Mouse (Mus musculus): Measurements from ENCODE around the gene Hivep1. TPM values are rescaled to one million over a fixed set of nuclear protein-coding genes. Genes with fewer than 3 reads are reported as not detected.

The Hivep1 gene
- polyA plus RNA-seq, 2 experiments: 1.4 to 2.0 TPM

DNA sequence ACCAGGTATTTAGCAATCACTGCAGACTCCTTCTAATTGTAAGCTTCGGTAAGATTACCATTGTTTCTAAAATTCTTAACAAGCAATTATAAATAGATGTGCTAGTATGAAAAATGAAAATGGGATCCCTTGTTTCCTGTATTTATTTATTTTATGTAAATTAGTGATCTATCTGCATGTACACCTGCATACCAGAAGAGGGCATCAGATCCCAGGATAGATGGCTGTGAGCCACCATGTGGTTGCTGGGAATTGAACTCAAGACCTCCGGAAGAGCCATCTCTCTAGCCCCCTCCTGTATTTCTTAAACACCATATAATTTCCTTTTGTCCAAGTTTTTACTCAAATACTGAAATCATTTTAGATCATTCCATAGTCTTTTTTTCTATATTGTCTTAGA is 145.8 kb downstream of the Hivep1 start:
- Histone ChIP-seq H3K4me2 (ENCODE audit: low read depth) (no peak overlapping the region), H3K4me3 (ENCODE audit: insufficient read depth in 1 of 2, low read depth in 2 of 2, low read length in 2 of 2) (no peak overlapping the region), H3K27ac (no peak overlapping the region), H3K9me3 (ENCODE audit: control insufficient read depth, low read length) (no peaks in the 10 kb centered on the region), H3K9ac (replicated peaks) (no peak overlapping the region), H3K27me3 (ENCODE audit: control insufficient read depth, insufficient read depth, low read length) (no peaks in the 10 kb centered on the region), H3K4me1 (replicated peaks; ENCODE audit: control insufficient read depth in 2 of 2, insufficient read depth in 2 of 2, low read length in 1 of 2) (no peaks in the 10 kb centered on the region), H3K36me3 (replicated peaks; ENCODE audit: control insufficient read depth, insufficient read depth, low read depth) (no peaks in the 10 kb centered on the region)
- TF ChIP-seq CTCF (IDR thresholded peaks at IDR 0.05; ENCODE audit: low read depth): no peak
- no peak for TF ChIP-seq EP300 (IDR thresholded peaks at IDR 0.05; ENCODE audit: low read depth)
- WGBS (ENCODE audit: insufficient replicate concordance): 79% methylated on average over 2 of the region's 2 CpGs
- ATAC-seq (ENCODE audit: insufficient read depth): no peak
- DNase-seq (ENCODE audit: low read depth in 3 of 3, low spot score in 3 of 3): no peak

DNA sequence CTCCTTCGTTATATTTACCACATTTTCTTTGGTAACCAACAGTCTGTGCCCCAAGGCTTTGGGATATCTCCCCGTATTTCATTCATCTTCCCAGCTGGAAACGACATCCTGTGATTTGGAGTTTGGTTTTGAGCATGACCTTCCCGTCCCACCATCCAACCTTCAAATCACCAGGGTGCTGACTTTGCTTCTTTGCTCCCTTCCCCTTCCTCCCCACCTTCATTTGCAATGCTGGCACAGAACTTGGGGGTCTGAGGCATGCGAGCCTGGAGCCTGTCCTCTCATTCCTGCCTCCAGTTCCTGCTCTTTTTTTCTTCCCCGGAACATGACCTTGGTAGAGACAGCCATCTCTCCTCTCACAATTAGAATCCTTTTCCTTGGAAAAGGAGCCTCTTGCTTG is 161.7 kb downstream of the Hivep1 start:
- Histone ChIP-seq H3K4me3 (ENCODE audit: insufficient read depth in 1 of 2, low read depth in 2 of 2, low read length in 2 of 2) (no peak overlapping the region), H3K4me2 (ENCODE audit: low read depth) (no peak overlapping the region), H3K9ac (replicated peaks) (no peak overlapping the region), H3K4me1 (replicated peaks; ENCODE audit: control insufficient read depth in 2 of 2, insufficient read depth in 2 of 2, low read length in 1 of 2) (no peaks in the 10 kb centered on the region), H3K9me3 (ENCODE audit: control insufficient read depth, low read length) (no peaks in the 10 kb centered on the region), H3K36me3 (replicated peaks; ENCODE audit: control insufficient read depth, insufficient read depth, low read depth) (no peaks in the 10 kb centered on the region), H3K27me3 (ENCODE audit: control insufficient read depth, insufficient read depth, low read length) (no peaks in the 10 kb centered on the region), H3K27ac (no peak overlapping the region)
- TF ChIP-seq CTCF (IDR thresholded peaks at IDR 0.05; ENCODE audit: low read depth): no peak
- TF ChIP-seq EP300 (IDR thresholded peaks at IDR 0.05; ENCODE audit: low read depth): no peak
- ATAC-seq (ENCODE audit: insufficient read depth): no peak
- WGBS (ENCODE audit: insufficient replicate concordance): 58% methylated on average over 6 of the region's 6 CpGs
- no peak for DNase-seq (ENCODE audit: low read depth in 3 of 3, low spot score in 3 of 3)

DNA sequence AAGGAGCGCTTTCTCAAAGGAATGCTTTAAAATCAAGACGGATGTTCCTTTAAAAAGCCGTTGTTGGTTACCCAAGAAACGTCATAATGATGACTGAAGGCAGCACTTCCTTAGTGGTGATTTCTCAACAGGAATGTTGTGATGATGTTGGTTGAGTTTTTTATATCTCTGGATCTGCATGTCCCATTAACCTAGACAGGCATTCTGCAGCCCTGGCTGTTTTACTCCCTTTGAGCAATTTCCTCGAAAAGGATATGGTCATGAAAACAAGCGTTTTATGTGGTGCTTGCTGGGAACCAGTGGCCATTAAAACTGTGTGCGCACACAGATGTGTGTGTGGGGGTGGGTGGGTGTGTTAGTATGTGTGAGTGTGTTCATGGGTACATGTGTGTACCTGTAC is 170.6 kb downstream of the Hivep1 start:
- no peak for DNase-seq (ENCODE audit: low read depth in 3 of 3, low spot score in 3 of 3)

DNA sequence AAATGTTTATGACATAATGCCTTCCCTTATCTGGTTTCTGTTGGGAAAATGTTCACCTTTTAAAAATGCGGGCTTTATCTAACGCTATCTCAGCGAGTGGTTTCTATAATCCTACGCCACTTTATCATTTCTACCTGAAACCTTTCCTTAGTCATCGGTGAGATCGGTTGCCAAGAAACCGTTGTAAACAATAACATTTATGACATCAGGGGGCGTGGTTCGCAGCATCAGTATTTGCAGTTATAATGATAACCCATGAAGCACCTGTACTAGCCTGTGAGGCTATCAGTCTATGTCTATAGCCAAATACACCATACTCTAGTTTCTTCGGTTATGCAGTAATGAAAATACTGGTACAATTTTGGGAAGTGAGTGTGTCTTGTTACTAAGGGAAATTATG is 177.0 kb downstream of the Hivep1 start:
- no peak overlapping the region for H3K4me2 ChIP-seq (ENCODE audit: low read depth)
- no peak overlapping the region for H3K27ac ChIP-seq
- no peak for TF ChIP-seq CTCF (IDR thresholded peaks at IDR 0.05; ENCODE audit: low read depth)
- no peak for TF ChIP-seq EP300 (IDR thresholded peaks at IDR 0.05; ENCODE audit: low read depth)
- H3K9ac ChIP-seq (replicated peaks): no peak overlapping the region
- ATAC-seq (ENCODE audit: insufficient read depth): no peak
- H3K4me3 ChIP-seq (ENCODE audit: insufficient read depth in 1 of 2, low read depth in 2 of 2, low read length in 2 of 2): no peak overlapping the region
- no peak for DNase-seq (ENCODE audit: low read depth in 3 of 3, low spot score in 3 of 3)
- H3K9me3 ChIP-seq (ENCODE audit: control insufficient read depth, low read length): no peaks in the 10 kb centered on the region
- WGBS (ENCODE audit: insufficient replicate concordance): 77% methylated on average over 10 of the region's 10 CpGs
- no peaks in the 10 kb centered on the region for H3K4me1 ChIP-seq (replicated peaks; ENCODE audit: control insufficient read depth in 2 of 2, insufficient read depth in 2 of 2, low read length in 1 of 2)
- no peaks in the 10 kb centered on the region for H3K36me3 ChIP-seq (replicated peaks; ENCODE audit: control insufficient read depth, insufficient read depth, low read depth)
- H3K27me3 ChIP-seq (ENCODE audit: control insufficient read depth, insufficient read depth, low read length): no peaks in the 10 kb centered on the region

More for the DNA sequence above, 170.6 kb downstream of the Hivep1 start:
- Histone ChIP-seq H3K27me3 (ENCODE audit: control insufficient read depth, insufficient read depth, low read length) (no peaks in the 10 kb centered on the region), H3K36me3 (replicated peaks; ENCODE audit: control insufficient read depth, insufficient read depth, low read depth) (no peaks in the 10 kb centered on the region), H3K27ac (no peak overlapping the region), H3K4me3 (ENCODE audit: insufficient read depth in 1 of 2, low read depth in 2 of 2, low read length in 2 of 2) (no peak overlapping the region), H3K9me3 (ENCODE audit: control insufficient read depth, low read length) (no peaks in the 10 kb centered on the region), H3K4me2 (ENCODE audit: low read depth) (no peak overlapping the region), H3K9ac (replicated peaks) (no peak overlapping the region), H3K4me1 (replicated peaks; ENCODE audit: control insufficient read depth in 2 of 2, insufficient read depth in 2 of 2, low read length in 1 of 2) (no peaks in the 10 kb centered on the region)
- 70% methylated on average over 7 of the region's 7 CpGs for WGBS (ENCODE audit: insufficient replicate concordance)
- TF ChIP-seq CTCF (IDR thresholded peaks at IDR 0.05; ENCODE audit: low read depth) (no peak), EP300 (IDR thresholded peaks at IDR 0.05; ENCODE audit: low read depth) (no peak)
- no peak for ATAC-seq (ENCODE audit: insufficient read depth)

- Histone ChIP-seq H3K36me3 (replicated peaks; ENCODE audit: control insufficient read depth, insufficient read depth, low read depth) (no peaks in the 10 kb centered on the region), H3K9me3 (ENCODE audit: control insufficient read depth, low read length) (no peaks in the 10 kb centered on the region), H3K4me3 (ENCODE audit: insufficient read depth in 1 of 2, low read depth in 2 of 2, low read length in 2 of 2) (no peak overlapping the region), H3K27ac (no peak overlapping the region), H3K4me1 (replicated peaks; ENCODE audit: control insufficient read depth in 2 of 2, insufficient read depth in 2 of 2, low read length in 1 of 2) (0 out of 4 replicates have a peak, but pooled peaks cover 0 to 2% of the 10 kb centered on the region in 2 experiments), H3K27me3 (ENCODE audit: control insufficient read depth, insufficient read depth, low read length) (no peaks in the 10 kb centered on the region), H3K4me2 (ENCODE audit: low read depth) (no peak overlapping the region), H3K9ac (replicated peaks) (no peak overlapping the region)
- no peak for TF ChIP-seq EP300 (IDR thresholded peaks at IDR 0.05; ENCODE audit: low read depth)
- TF ChIP-seq CTCF (IDR thresholded peaks at IDR 0.05; ENCODE audit: low read depth): no peak
- ATAC-seq (ENCODE audit: insufficient read depth) (no peak), DNase-seq (ENCODE audit: low read depth in 3 of 3, low spot score in 3 of 3) (no peak)
- WGBS (ENCODE audit: insufficient replicate concordance): 54% methylated on average over 9 of the region's 9 CpGs
These were observed 182.1 kb downstream of the Hivep1 start for GRCm38 (mm10) chr13:42233741-42234419.
